Comparison of ENCODE assay signal across 28 mouse cellular contexts in genomic region chr13:54783235-54783634, GRCm38 (mm10). TPM values are rescaled to one million over a fixed set of nuclear protein-coding genes. Genes with fewer than 3 reads are reported as not detected.
"Had no signal": no experiment of that assay in that cellular context is flagged by ENCODE, and none has a peak within 500 bp of the region (broad histone marks: within the 10 kb centered on the region; RNA-seq: fewer than 3 reads in every experiment).

No protein-coding gene starts in this region.

- H3K4me1 ChIP-seq: megakaryocyte, embryonic 14.5 days; midbrain, embryonic 15.5 days; neural tube, embryonic 12.5 days had no signal

- H3K36me3 ChIP-seq: midbrain, embryonic 13.5 days; midbrain, embryonic 15.5 days; neural tube, embryonic 12.5 days had no signal

- H3K27me3 ChIP-seq: midbrain, embryonic 13.5 days; midbrain, embryonic 15.5 days; neural tube, embryonic 12.5 days had no signal

- ATAC-seq: midbrain, embryonic 13.5 days; midbrain, embryonic 15.5 days had no signal

- H3K4me3 ChIP-seq: megakaryocyte, embryonic 14.5 days; midbrain, embryonic 13.5 days; midbrain, embryonic 15.5 days; neural tube, embryonic 12.5 days had no signal

- H3K9me3 ChIP-seq: megakaryocyte, embryonic 14.5 days; midbrain, embryonic 13.5 days; midbrain, embryonic 15.5 days; neural tube, embryonic 12.5 days had no signal

- H3K27ac ChIP-seq: macrophage; midbrain, embryonic 13.5 days; midbrain, embryonic 15.5 days; neural tube, embryonic 12.5 days had no signal

- H3K9ac ChIP-seq: lung, embryonic 14.5 days; midbrain, embryonic 13.5 days; midbrain, embryonic 15.5 days; neural tube, embryonic 12.5 days had no signal

- H3K4me2 ChIP-seq: lung, embryonic 14.5 days; midbrain, embryonic 13.5 days; midbrain, embryonic 15.5 days; neural tube, embryonic 12.5 days had no signal

- DNase-seq: lung, adult 18-20 months; lung, embryonic 14.5 days; lung, postnatal 14 days; lung, postnatal 36 days; retina, postnatal 1 day; right cerebral cortex, adult 18-20 months; right cerebral cortex, postnatal 25 days; right cerebral cortex, postnatal 4 days; spleen, adult 18-20 months; thymus, adult 18-20 months; thymus, postnatal 14 days; thymus, postnatal 36 days had no signal

RNA-seq across cellular contexts. Expression of gene Eif4e1b, which starts 0.6 kb away (rescaled TPM):
- total RNA-seq: megakaryocyte progenitor cell, adult 5-6 weeks; midbrain, postnatal 0 days; monocyte, adult 5-6 weeks; neutrophil, adult 5-6 weeks had no signal
- polyA plus RNA-seq: liver, embryonic 16.5 days; lung, embryonic 14.5 days; lung, embryonic 16.5 days; macrophage; midbrain, embryonic 13.5 days; midbrain, embryonic 15.5 days; midbrain, postnatal 0 days; neural tube, embryonic 12.5 days; neural tube, embryonic 14.5 days; small intestine, adult 2 months; stomach, embryonic 14.5 days; stomach, embryonic 16.5 days; thymus, postnatal 0 days had no signal

RNA-seq across cellular contexts. Expression of gene Sncb, which starts 16.8 kb away (rescaled TPM):
- total RNA-seq: megakaryocyte progenitor cell, adult 5-6 weeks; monocyte, adult 5-6 weeks; neutrophil, adult 5-6 weeks had no signal
- polyA plus RNA-seq: liver, embryonic 16.5 days; lung, embryonic 14.5 days; lung, embryonic 16.5 days; macrophage; thymus, postnatal 0 days had no signal

RNA-seq across cellular contexts. Expression of gene Gprin1, which starts 33.6 kb away (rescaled TPM):
- total RNA-seq: megakaryocyte progenitor cell, adult 5-6 weeks; monocyte, adult 5-6 weeks; neutrophil, adult 5-6 weeks had no signal
- polyA plus RNA-seq: liver, embryonic 16.5 days; macrophage had no signal
